Mouse (Mus musculus): Measurements from ENCODE around the gene Bora. TPM values are rescaled to one million over a fixed set of nuclear protein-coding genes. Genes with fewer than 3 reads are reported as not detected.

Gene Bora
- polyA plus RNA-seq (2015; fragmentation: Nextera tagmentation; extraction: Ambion mirVana) = 9.3 and 11.8 TPM in 2 replicates

DNA sequence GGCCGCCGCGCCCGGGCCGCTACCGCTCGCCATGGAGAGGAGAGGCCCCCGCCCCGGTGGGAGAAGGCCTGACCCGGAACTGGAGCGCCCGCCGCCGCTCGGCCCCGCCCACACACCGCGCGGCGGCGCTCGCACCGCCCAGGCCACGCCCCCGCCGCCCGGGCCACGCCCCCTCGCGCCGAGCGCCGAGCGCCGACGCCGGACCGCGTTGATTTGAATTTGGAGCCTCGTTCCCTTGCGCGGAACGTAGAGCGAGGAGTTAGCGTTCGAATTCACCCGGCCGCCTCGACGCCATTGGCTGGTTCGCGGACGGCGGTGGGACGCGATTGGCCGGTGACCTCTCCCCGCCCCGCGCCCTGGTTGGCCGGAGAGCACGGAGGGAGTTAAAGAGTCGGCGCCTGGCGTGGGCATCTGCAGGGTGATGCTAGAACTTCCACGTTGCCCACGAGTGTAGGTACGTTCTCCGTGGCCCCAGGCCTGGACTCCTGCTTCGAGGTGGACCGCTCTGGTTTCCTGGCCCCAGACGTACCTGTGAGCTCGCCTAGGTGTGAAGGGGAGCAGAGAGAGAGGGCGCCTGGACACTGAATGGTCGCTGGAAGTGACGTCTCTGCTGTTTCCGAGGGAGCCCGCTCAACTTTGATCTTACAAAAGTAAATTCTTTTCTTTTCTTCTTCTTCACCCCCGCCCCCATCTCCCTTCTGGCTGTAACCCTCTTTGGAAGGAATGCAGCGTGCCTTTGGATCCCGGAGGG lies at the start of gene Bora, which contains the start of gene Mzt1:
TSS of gene Bora (plus strand) at position 192 of the 751 bp plus-strand sequence.
TSS of gene Mzt1 (minus strand) at position 104 of the 751 bp plus-strand sequence.
- no peaks in the 10 kb centered on the region for H3K36me3 ChIP-seq (ENCODE audit: control insufficient read depth, insufficient read depth, low read length)
- no peaks in the 10 kb centered on the region for H3K27me3 ChIP-seq (ENCODE audit: control insufficient read depth, insufficient read depth, low read depth, low read length)
- peak within 1 kb of the TSS; percentile 79 for H3K27ac ChIP-seq (ENCODE audit: low read length)
- peaks cover 19% of the 10 kb centered on the region for H3K4me1 ChIP-seq (ENCODE audit: control insufficient read depth, insufficient read depth, low read length)
- H3K4me3 ChIP-seq (ENCODE audit: low read depth, low read length) = peak within 1 kb of the TSS; percentile 81
- under 1% methylated on average over 69 of the region's 81 CpGs for WGBS
- ATAC-seq = peak; percentile 97
- peak within 1 kb of the TSS; percentile 93 for H3K4me2 ChIP-seq (ENCODE audit: low read length)
- no peaks in the 10 kb centered on the region for H3K9me3 ChIP-seq (replicated peaks; ENCODE audit: control insufficient read depth, low read length, poor library complexity, severe bottlenecking)
- H3K9ac ChIP-seq (ENCODE audit: low read depth, low read length) = peak within 1 kb of the TSS; percentile 91

DNA sequence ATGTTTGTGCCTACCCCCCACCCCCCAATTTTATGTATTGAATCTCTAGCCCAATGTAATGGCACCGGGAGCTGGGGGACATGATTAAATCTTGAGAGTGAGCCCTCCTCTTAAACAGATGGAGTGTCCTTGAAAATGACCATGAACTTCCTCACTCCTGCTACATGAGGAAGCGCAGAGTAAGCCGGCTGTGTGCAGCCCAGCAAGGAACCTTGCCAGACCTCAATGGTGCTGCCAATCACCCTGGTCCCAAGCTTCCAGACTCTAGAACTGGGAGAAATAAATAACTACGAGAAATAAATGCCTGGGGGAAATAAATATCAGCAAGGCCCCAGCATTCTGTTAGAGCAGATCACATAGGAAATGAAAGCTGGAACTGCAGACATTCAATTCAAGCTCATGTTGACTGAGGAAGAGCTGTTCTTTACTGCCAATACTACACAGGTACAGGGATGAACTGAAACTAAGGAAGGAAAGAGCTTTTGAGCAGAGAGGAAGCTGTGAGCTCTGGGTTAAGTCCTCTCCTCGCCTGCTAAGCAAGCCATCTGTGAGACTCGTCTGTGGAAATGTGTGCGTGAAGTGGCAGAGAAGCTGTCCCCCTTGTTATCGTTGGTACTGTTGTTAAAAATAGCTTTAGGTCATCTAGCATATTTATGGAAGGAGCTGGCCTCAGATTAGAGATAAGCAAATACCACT lies 35.6 kb upstream of the Bora start:
- Histone ChIP-seq H3K4me3 (ENCODE audit: low read depth, low read length) (no peak overlapping the region), H3K4me2 (ENCODE audit: low read length) (no peak overlapping the region), H3K4me1 (ENCODE audit: control insufficient read depth, insufficient read depth, low read length) (no peaks in the 10 kb centered on the region), H3K9me3 (replicated peaks; ENCODE audit: control insufficient read depth, low read length, poor library complexity, severe bottlenecking) (no peaks in the 10 kb centered on the region), H3K9ac (ENCODE audit: low read depth, low read length) (no peak overlapping the region), H3K27ac (ENCODE audit: low read length) (no peak overlapping the region), H3K27me3 (ENCODE audit: control insufficient read depth, insufficient read depth, low read depth, low read length) (no peaks in the 10 kb centered on the region), H3K36me3 (ENCODE audit: control insufficient read depth, insufficient read depth, low read length) (no peaks in the 10 kb centered on the region)
- no peak for ATAC-seq
- WGBS = 67% methylated on average over 8 of the region's 8 CpGs

DNA sequence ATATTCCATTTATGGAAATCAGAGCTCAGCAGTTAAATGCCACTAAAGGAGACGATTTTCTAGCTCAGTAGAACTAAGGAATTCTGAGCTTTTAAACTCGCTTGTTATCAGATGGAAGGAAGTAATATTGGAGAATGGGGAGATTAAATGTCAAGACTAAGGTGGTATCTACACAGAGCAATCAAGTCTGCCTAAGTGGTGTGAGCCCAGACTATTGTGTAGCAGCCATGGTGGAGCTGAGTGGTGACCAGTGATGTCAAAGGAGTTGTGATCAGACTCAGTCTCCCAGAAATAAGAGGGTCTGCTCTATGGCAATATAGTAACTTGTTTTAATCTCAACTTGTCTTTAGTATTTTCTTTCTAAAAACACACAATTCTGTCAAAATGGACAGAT lies 35.1 kb upstream of the Bora start:
- H3K27me3 ChIP-seq (ENCODE audit: control insufficient read depth, insufficient read depth, low read depth, low read length) = no peaks in the 10 kb centered on the region
- H3K36me3 ChIP-seq (ENCODE audit: control insufficient read depth, insufficient read depth, low read length) = no peaks in the 10 kb centered on the region
- H3K4me1 ChIP-seq (ENCODE audit: control insufficient read depth, insufficient read depth, low read length) = no peaks in the 10 kb centered on the region
- no peak overlapping the region for H3K9ac ChIP-seq (ENCODE audit: low read depth, low read length)
- H3K4me3 ChIP-seq (ENCODE audit: low read depth, low read length) = no peak overlapping the region
- WGBS = 47% methylated on average over 2 of the region's 2 CpGs
- no peaks in the 10 kb centered on the region for H3K9me3 ChIP-seq (replicated peaks; ENCODE audit: control insufficient read depth, low read length, poor library complexity, severe bottlenecking)
- ATAC-seq = no peak
- H3K4me2 ChIP-seq (ENCODE audit: low read length) = no peak overlapping the region
- no peak overlapping the region for H3K27ac ChIP-seq (ENCODE audit: low read length)

DNA sequence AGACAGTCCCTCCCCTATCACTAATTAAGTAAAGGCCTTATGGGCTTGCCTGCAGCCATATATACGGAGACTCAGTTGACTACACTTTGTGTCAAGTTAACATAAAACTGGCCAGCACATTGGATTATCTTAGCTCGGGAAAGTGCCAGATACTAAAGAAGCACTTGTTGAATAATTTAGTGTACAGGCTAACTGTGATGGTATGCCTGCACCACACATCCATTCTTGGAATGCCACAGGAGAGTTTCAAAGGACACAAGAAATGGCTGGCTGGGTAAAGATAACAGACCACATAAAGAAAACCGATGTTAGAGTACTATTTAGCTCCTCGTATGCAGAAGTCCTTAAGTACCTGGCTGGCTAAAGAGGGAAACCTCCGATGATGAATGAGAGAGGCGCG lies 27.3 kb upstream of the Bora start:
- Histone ChIP-seq H3K27ac (ENCODE audit: low read length) (no peak overlapping the region), H3K4me2 (ENCODE audit: low read length) (no peak overlapping the region), H3K9me3 (replicated peaks; ENCODE audit: control insufficient read depth, low read length, poor library complexity, severe bottlenecking) (no peaks in the 10 kb centered on the region), H3K27me3 (ENCODE audit: control insufficient read depth, insufficient read depth, low read depth, low read length) (no peaks in the 10 kb centered on the region), H3K9ac (ENCODE audit: low read depth, low read length) (no peak overlapping the region), H3K4me3 (ENCODE audit: low read depth, low read length) (no peak overlapping the region), H3K36me3 (ENCODE audit: control insufficient read depth, insufficient read depth, low read length) (no peaks in the 10 kb centered on the region), H3K4me1 (ENCODE audit: control insufficient read depth, insufficient read depth, low read length) (no peaks in the 10 kb centered on the region)
- 89% methylated on average over 7 of the region's 7 CpGs for WGBS
- no peak for ATAC-seq

DNA sequence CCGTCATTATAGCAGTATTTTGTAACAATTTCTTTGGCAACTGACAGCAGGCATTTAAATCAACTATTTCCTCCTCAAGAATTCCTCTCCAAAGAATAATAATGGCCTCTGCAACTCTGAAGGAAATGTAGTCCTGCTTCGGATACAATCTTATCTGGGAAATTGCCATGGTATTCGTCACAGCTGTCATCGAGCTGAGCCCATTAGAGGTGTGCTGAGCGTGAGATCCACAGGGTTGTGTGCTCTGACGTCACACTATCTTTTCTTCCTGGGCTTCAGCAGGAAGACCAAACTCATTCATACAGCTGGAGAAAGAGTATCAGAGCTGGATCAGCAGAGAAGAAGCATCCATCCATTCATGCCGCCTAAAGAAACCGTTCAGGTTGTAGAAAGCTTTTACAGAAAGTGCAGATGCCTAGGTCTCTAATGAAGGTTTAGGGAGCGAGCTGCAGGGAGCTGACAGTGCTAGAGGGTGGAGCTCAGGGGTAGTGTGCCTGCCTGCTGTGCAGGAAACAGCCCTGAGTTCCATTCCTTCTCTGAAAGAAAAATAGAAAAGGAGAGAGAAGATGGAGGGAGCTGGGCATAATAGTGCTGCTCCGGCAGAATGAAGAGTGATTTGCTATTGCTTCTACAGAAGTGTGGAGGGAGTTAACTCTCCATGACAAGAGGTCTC lies 26.8 kb upstream of the Bora start:
- Histone ChIP-seq H3K4me3 (ENCODE audit: low read depth, low read length) (no peak overlapping the region), H3K27ac (ENCODE audit: low read length) (no peak overlapping the region), H3K9me3 (replicated peaks; ENCODE audit: control insufficient read depth, low read length, poor library complexity, severe bottlenecking) (no peaks in the 10 kb centered on the region), H3K4me2 (ENCODE audit: low read length) (no peak overlapping the region), H3K27me3 (ENCODE audit: control insufficient read depth, insufficient read depth, low read depth, low read length) (no peaks in the 10 kb centered on the region), H3K36me3 (ENCODE audit: control insufficient read depth, insufficient read depth, low read length) (no peaks in the 10 kb centered on the region), H3K4me1 (ENCODE audit: control insufficient read depth, insufficient read depth, low read length) (no peaks in the 10 kb centered on the region), H3K9ac (ENCODE audit: low read depth, low read length) (no peak overlapping the region)
- no peak for ATAC-seq
- WGBS = 61% methylated on average over 10 of the region's 10 CpGs

DNA sequence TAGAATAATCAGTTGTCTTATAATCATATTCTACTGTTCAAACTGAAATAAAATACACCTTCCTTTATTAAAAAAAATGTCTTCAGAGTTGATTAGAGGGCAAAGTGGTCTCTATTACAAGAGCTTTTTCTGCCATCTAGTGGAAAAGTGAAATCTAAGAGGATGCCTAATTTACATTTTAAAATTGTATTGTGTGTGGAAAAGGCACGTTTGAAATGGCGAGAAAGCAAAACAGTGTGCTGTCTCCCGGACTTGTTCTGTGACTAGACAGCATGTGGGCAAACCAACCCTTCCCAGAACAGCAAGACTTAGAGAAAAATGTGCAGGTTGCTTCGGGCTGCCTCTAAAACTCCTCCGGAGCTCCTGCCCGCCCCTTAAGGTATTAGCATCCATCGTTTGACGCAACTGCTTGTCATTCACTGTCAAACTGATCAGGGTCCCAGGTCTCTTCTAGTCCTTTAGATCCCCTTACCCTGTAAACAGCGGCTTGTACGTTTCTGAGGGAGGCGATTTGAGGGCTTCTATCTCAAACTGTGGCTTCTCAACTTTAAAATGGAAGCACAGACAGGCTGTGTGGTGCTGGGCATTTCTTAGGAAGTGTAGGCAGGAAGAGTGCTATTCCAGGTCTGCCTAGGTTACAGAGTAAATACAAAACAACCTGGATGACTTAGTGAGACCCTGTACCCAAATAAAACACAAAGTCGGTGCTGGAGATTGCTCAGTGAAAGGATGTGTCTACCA lies 23.5 kb upstream of the Bora start:
- Histone ChIP-seq H3K36me3 (ENCODE audit: control insufficient read depth, insufficient read depth, low read length) (no peaks in the 10 kb centered on the region), H3K4me3 (ENCODE audit: low read depth, low read length) (peak overlapping the region; percentile 22), H3K9me3 (replicated peaks; ENCODE audit: control insufficient read depth, low read length, poor library complexity, severe bottlenecking) (no peaks in the 10 kb centered on the region; the same call in 1 of the 2 replicates), H3K4me1 (ENCODE audit: control insufficient read depth, insufficient read depth, low read length) (no peaks in the 10 kb centered on the region), H3K27ac (ENCODE audit: low read length) (no peak overlapping the region), H3K9ac (ENCODE audit: low read depth, low read length) (0 out of 2 replicates have a peak overlapping the region, but pooled peaks have one; percentile 4), H3K4me2 (ENCODE audit: low read length) (peak overlapping the region; percentile 37), H3K27me3 (ENCODE audit: control insufficient read depth, insufficient read depth, low read depth, low read length) (no peaks in the 10 kb centered on the region)
- ATAC-seq = peak; percentile 59
- WGBS = 41% methylated on average over 12 of the region's 12 CpGs

DNA sequence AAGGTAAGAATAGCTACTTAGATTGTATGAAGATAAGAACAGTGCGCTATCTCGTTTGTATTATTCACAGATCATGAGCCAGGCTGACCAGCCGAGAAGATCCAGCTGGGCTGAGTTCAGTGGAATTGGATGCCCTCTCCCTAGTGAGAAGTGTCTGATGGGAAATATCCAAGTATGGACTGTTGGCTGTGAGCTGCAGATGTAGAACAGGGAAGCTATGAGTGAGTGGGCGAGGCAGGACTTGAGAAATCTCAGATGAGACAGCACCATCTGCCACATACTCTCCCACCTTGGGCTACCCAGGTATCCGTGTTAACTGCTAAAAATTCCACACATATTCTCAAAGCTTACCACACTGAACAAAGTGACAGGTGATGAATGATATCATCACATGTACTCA lies 16.0 kb upstream of the Bora start:
- no peak overlapping the region for H3K4me2 ChIP-seq (ENCODE audit: low read length)
- H3K9me3 ChIP-seq (replicated peaks; ENCODE audit: control insufficient read depth, low read length, poor library complexity, severe bottlenecking) = no peaks in the 10 kb centered on the region; the same call in 1 of the 2 replicates
- H3K36me3 ChIP-seq (ENCODE audit: control insufficient read depth, insufficient read depth, low read length) = peaks cover 9% of the 10 kb centered on the region; the same call in 1 of the 2 replicates
- H3K4me1 ChIP-seq (ENCODE audit: control insufficient read depth, insufficient read depth, low read length) = no peaks in the 10 kb centered on the region
- no peaks in the 10 kb centered on the region for H3K27me3 ChIP-seq (ENCODE audit: control insufficient read depth, insufficient read depth, low read depth, low read length)
- no peak overlapping the region for H3K4me3 ChIP-seq (ENCODE audit: low read depth, low read length)
- no peak overlapping the region for H3K27ac ChIP-seq (ENCODE audit: low read length)
- H3K9ac ChIP-seq (ENCODE audit: low read depth, low read length) = no peak overlapping the region
- no peak; the same call in 1 of the 2 replicates for ATAC-seq
- 72% methylated on average over 5 of the region's 5 CpGs for WGBS

DNA sequence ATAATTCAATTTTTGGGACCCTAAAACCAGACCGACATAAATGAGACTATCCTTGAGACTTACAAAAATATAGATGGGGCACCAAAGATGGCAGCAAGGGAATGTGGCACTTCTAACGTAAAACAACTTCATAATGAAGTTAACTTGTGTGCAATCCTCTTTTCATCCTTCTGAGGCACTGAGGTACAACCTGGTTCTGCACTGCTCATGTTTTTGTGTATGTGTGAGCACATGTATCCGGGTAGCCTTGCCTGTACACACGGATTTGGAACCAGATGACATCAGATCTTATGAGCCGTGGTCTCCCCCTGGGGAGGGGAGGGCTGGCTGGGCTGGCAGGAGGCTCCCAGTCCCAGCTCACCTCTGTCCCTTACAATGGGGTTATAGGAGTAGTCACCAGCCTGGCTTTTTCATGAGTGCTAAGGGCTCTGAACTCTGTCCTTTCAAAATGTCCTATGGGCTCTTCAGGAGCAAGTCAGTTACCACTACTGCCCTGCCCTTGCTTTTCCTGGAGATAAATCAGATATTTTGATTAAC lies 14.6 kb upstream of the Bora start:
- peak; percentile 59; the same call in 1 of the 2 replicates for ATAC-seq
- 81% methylated on average over 5 of the region's 5 CpGs for WGBS
- no peak overlapping the region for H3K9ac ChIP-seq (ENCODE audit: low read depth, low read length)
- H3K36me3 ChIP-seq (ENCODE audit: control insufficient read depth, insufficient read depth, low read length) = peaks cover 11% of the 10 kb centered on the region; the same call in 1 of the 2 replicates
- H3K27me3 ChIP-seq (ENCODE audit: control insufficient read depth, insufficient read depth, low read depth, low read length) = no peaks in the 10 kb centered on the region
- H3K27ac ChIP-seq (ENCODE audit: low read length) = no peak overlapping the region
- H3K4me1 ChIP-seq (ENCODE audit: control insufficient read depth, insufficient read depth, low read length) = no peaks in the 10 kb centered on the region
- no peak overlapping the region for H3K4me2 ChIP-seq (ENCODE audit: low read length)
- no peak overlapping the region for H3K4me3 ChIP-seq (ENCODE audit: low read depth, low read length)
- H3K9me3 ChIP-seq (replicated peaks; ENCODE audit: control insufficient read depth, low read length, poor library complexity, severe bottlenecking) = no peaks in the 10 kb centered on the region; the same call in 1 of the 2 replicates
